Mouse (Mus musculus): ENCODE measurements around the gene Csnk2a1. TPM values are rescaled to one million over a fixed set of nuclear protein-coding genes. Genes with fewer than 3 reads are reported as not detected.

The Csnk2a1 gene
- total and polyA plus RNA-seq, 3 experiments = 16.4 to 190 (median 187) TPM

DNA sequence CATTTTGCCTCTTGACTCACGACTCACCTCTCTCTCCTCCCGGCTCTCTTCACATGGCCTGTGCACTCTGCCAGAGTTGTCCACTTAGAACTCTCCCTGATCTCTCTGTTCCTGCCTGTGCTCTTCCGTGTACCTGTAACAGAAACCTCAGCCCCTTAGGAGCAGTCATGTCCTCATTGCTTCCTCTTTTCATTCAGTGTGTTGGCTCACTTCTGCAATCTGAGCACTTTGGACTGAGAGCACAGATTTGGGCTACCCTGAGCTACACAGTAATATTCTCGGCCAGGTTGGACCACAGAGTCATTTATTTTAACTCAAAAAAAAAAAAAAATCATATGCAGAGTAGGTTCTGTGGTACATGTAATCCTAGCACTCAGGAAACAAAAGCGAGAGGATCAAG lies 39.5 kb upstream of the Csnk2a1 start:
- no peak for DNase-seq (ENCODE audit: low spot score)
- no peaks in the 10 kb centered on the region for H3K4me1 ChIP-seq (ENCODE audit: insufficient read depth, low read depth, low read length)
- no peaks in the 10 kb centered on the region for H3K36me3 ChIP-seq (replicated peaks)
- no peak for TF ChIP-seq GATA2 (IDR thresholded peaks at IDR 0.05; ENCODE audit: borderline replicate concordance, low read depth, low read length)
- TF ChIP-seq POLR2AphosphoS5 (IDR thresholded peaks at IDR 0.05; ENCODE audit: insufficient replicate concordance, low read depth, low read length) = no peak
- no peak for TF ChIP-seq GATA1 (IDR thresholded peaks at IDR 0.05; ENCODE audit: borderline replicate concordance, low read length)
- no peak for TF ChIP-seq CTCF (IDR thresholded peaks at IDR 0.05; ENCODE audit: low read depth, low read length)
- TF ChIP-seq TAL1 (conservative IDR thresholded peaks at IDR 0.05; ENCODE audit: low read depth, low read length) = no peak
- H3K4me3 ChIP-seq (ENCODE audit: low read depth, low read length) = no peak overlapping the region
- no peaks in the 10 kb centered on the region for H3K9me3 ChIP-seq (replicated peaks)
- peaks cover 25% of the 10 kb centered on the region for H3K27me3 ChIP-seq (ENCODE audit: insufficient read depth, low read length)
- ATAC-seq (ENCODE audit: extremely low read depth, insufficient number of reproducible peaks, low FRiP score, poor library complexity, severe bottlenecking) = no peak

DNA sequence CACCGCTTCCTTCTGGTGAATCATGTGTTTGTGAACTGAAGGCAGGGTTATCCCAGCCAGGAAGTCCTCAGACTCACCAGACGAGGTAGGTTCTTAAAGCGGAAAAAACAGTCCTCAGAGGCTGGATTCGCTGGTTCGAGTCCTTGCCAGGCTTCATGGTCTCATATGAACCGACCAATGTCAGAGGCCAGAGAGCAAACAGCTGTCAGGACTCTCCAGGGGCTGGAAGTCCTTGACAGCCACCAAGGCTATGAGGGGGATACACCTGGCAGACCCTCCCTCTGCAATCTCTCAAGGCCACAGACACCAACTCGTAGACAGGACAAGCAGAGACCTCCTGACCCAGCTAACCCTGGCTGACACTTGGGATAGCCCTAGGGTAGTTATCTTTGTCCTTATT lies 37.4 kb upstream of the Csnk2a1 start:
- TF ChIP-seq GATA1 (IDR thresholded peaks at IDR 0.05; ENCODE audit: borderline replicate concordance, low read length) = no peak
- Histone ChIP-seq H3K27me3 (ENCODE audit: insufficient read depth, low read length) (peaks cover 34% of the 10 kb centered on the region), H3K9me3 (replicated peaks) (no peaks in the 10 kb centered on the region)

DNA sequence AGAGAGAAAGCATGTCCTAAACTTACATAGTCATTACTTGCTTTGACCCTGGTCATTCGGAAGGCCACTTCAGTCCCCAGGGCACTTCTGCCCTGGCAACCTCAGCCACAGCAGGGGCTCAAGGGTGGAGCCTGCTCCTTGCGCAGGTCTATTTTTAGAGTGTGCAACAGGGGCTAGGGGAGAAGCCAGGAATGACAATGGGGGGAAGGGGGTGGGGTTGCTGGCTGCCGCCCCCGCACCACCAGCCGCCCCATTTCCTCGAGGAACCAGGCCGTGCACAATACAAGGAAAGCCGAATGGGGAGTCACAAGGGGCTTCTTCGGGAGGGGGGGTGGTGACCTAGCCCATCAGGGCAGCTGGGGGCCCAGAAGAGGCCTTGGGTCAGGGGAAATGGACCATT lies 37.0 kb upstream of the Csnk2a1 start:
- no peak for DNase-seq (ENCODE audit: low spot score)
- TF ChIP-seq GATA1 (IDR thresholded peaks at IDR 0.05; ENCODE audit: borderline replicate concordance, low read length) (no peak), TAL1 (conservative IDR thresholded peaks at IDR 0.05; ENCODE audit: low read depth, low read length) (no peak), POLR2AphosphoS5 (IDR thresholded peaks at IDR 0.05; ENCODE audit: insufficient replicate concordance, low read depth, low read length) (no peak), GATA2 (IDR thresholded peaks at IDR 0.05; ENCODE audit: borderline replicate concordance, low read depth, low read length) (no peak), CTCF (IDR thresholded peaks at IDR 0.05; ENCODE audit: low read depth, low read length) (no peak)
- no peak overlapping the region for H3K4me3 ChIP-seq (ENCODE audit: low read depth, low read length)
- no peaks in the 10 kb centered on the region for H3K36me3 ChIP-seq (replicated peaks)
- peaks cover 34% of the 10 kb centered on the region for H3K27me3 ChIP-seq (ENCODE audit: insufficient read depth, low read length)
- no peaks in the 10 kb centered on the region for H3K4me1 ChIP-seq (ENCODE audit: insufficient read depth, low read depth, low read length)
- ATAC-seq (ENCODE audit: extremely low read depth, insufficient number of reproducible peaks, low FRiP score, poor library complexity, severe bottlenecking) = no peak
- no peaks in the 10 kb centered on the region for H3K9me3 ChIP-seq (replicated peaks)

More for the DNA sequence above, 37.4 kb upstream of the Csnk2a1 start:
- no peak overlapping the region for H3K4me3 ChIP-seq (ENCODE audit: low read depth, low read length)
- no peaks in the 10 kb centered on the region for H3K36me3 ChIP-seq (replicated peaks)
- H3K4me1 ChIP-seq (ENCODE audit: insufficient read depth, low read depth, low read length) = no peaks in the 10 kb centered on the region
- DNase-seq (ENCODE audit: low spot score) (no peak), ATAC-seq (ENCODE audit: extremely low read depth, insufficient number of reproducible peaks, low FRiP score, poor library complexity, severe bottlenecking) (no peak)

DNA sequence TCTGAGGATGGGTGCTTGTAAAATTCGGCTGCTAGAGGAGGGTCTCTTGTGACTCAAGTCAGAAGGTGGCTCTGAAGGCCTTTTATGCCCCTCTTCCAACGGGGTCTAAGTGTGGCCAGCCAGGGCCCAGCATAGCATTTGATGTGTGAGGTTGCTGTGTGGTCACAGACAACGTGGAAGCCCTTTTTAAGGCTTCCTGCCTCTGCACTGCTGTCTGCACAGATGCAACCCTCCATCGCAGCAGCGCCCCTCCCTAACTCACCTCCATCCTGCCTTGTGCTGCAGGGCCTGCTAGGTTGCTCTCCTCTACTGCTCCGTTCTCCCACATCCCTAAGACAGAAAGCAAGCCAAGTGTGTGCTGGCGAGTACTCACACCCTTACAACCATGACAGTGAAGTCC lies 36.5 kb upstream of the Csnk2a1 start:
- peaks cover 34% of the 10 kb centered on the region for H3K27me3 ChIP-seq (ENCODE audit: insufficient read depth, low read length)
- H3K4me3 ChIP-seq (ENCODE audit: low read depth, low read length) = no peak overlapping the region
- no peaks in the 10 kb centered on the region for H3K36me3 ChIP-seq (replicated peaks)
- TF ChIP-seq GATA1 (IDR thresholded peaks at IDR 0.05; ENCODE audit: borderline replicate concordance, low read length) (no peak), TAL1 (conservative IDR thresholded peaks at IDR 0.05; ENCODE audit: low read depth, low read length) (no peak), CTCF (IDR thresholded peaks at IDR 0.05; ENCODE audit: low read depth, low read length) (no peak), GATA2 (IDR thresholded peaks at IDR 0.05; ENCODE audit: borderline replicate concordance, low read depth, low read length) (no peak), POLR2AphosphoS5 (IDR thresholded peaks at IDR 0.05; ENCODE audit: insufficient replicate concordance, low read depth, low read length) (no peak)
- DNase-seq (ENCODE audit: low spot score) = no peak
- ATAC-seq (ENCODE audit: extremely low read depth, insufficient number of reproducible peaks, low FRiP score, poor library complexity, severe bottlenecking) = no peak
- no peaks in the 10 kb centered on the region for H3K9me3 ChIP-seq (replicated peaks)
- H3K4me1 ChIP-seq (ENCODE audit: insufficient read depth, low read depth, low read length) = no peaks in the 10 kb centered on the region

DNA sequence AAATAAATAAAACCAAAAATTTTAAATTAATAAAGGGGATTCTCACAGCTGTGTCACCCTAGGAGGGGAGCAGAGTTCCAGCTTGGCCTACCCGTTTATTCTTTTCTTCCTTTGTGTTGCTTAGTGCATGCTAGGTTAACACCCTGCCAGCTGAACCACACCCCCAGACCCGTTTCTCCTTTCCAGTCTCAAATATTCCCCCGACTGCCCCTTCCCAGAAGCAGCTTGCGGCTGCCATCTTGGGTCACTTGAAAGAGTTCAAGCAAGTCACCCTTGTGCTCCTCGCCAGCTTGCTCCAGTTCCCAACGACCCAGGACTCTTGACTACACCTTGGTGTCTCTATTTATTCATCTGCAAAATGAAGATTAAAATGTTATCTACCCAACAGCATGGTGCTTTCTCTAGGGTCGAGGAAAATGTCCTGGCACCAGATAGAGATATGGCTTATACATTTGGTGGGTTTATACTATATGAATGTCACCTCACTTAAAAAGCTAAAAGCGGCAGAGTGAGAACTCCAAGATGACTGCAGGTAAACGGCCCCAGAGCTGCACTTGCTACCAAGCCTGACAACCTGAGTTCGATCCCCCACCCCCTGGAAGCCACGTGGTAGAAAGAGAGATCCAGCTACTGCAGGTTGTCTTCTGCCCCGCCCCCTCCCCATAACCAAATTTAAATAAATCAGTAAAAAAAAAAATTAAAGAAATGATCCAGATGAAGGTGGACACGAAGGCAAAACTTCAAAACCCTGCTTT lies 33.9 kb upstream of the Csnk2a1 start:
- TF ChIP-seq GATA2 (IDR thresholded peaks at IDR 0.05; ENCODE audit: borderline replicate concordance, low read depth, low read length) (no peak), TAL1 (conservative IDR thresholded peaks at IDR 0.05; ENCODE audit: low read depth, low read length) (no peak), GATA1 (IDR thresholded peaks at IDR 0.05; ENCODE audit: borderline replicate concordance, low read length) (no peak), CTCF (IDR thresholded peaks at IDR 0.05; ENCODE audit: low read depth, low read length) (no peak), POLR2AphosphoS5 (IDR thresholded peaks at IDR 0.05; ENCODE audit: insufficient replicate concordance, low read depth, low read length) (no peak)

DNA sequence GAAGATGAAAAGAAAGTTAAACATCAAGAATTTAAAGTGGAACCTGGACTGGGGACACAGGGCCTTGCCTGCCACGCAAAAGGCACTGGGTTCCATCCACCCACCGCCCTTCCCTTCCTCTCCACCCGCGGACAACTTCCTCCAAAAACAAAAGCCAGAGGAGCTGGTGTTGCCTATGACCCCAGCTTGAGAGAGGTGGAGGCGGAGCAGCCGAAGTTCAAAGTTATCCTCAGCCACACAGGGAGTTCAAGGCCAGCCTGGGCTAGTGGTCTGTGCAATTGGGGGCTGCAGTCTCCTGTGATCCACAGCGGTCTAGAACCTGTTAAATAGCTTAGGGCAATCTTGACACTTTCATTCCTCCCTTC lies 33.3 kb upstream of the Csnk2a1 start:
- H3K4me1 ChIP-seq (ENCODE audit: insufficient read depth, low read depth, low read length) = no peaks in the 10 kb centered on the region
- H3K36me3 ChIP-seq (replicated peaks) = no peaks in the 10 kb centered on the region
- H3K4me3 ChIP-seq (ENCODE audit: low read depth, low read length) = no peak overlapping the region
- peaks cover 30% of the 10 kb centered on the region for H3K27me3 ChIP-seq (ENCODE audit: insufficient read depth, low read length)
- no peak for ATAC-seq (ENCODE audit: extremely low read depth, insufficient number of reproducible peaks, low FRiP score, poor library complexity, severe bottlenecking)
- no peaks in the 10 kb centered on the region for H3K9me3 ChIP-seq (replicated peaks)
- TF ChIP-seq POLR2AphosphoS5 (IDR thresholded peaks at IDR 0.05; ENCODE audit: insufficient replicate concordance, low read depth, low read length) (no peak), TAL1 (conservative IDR thresholded peaks at IDR 0.05; ENCODE audit: low read depth, low read length) (no peak), GATA1 (IDR thresholded peaks at IDR 0.05; ENCODE audit: borderline replicate concordance, low read length) (no peak), CTCF (IDR thresholded peaks at IDR 0.05; ENCODE audit: low read depth, low read length) (no peak), GATA2 (IDR thresholded peaks at IDR 0.05; ENCODE audit: borderline replicate concordance, low read depth, low read length) (no peak)
- DNase-seq (ENCODE audit: low spot score) = no peak

More for the DNA sequence above, 33.9 kb upstream of the Csnk2a1 start:
- no peak overlapping the region for H3K4me3 ChIP-seq (ENCODE audit: low read depth, low read length)
- no peaks in the 10 kb centered on the region for H3K36me3 ChIP-seq (replicated peaks)
- ATAC-seq (ENCODE audit: extremely low read depth, insufficient number of reproducible peaks, low FRiP score, poor library complexity, severe bottlenecking) (no peak), DNase-seq (ENCODE audit: low spot score) (no peak)
- no peaks in the 10 kb centered on the region for H3K4me1 ChIP-seq (ENCODE audit: insufficient read depth, low read depth, low read length)
- no peaks in the 10 kb centered on the region for H3K9me3 ChIP-seq (replicated peaks)
- H3K27me3 ChIP-seq (ENCODE audit: insufficient read depth, low read length) = peaks cover 30% of the 10 kb centered on the region
